Mouse (Mus musculus): Measurements from ENCODE around the gene Ints3.

GRCm38 (mm10) chr3:90459727-90460126, 26.3 kb upstream of the Ints3 start:
- TF ChIP-seq GATA1 (IDR thresholded peaks at IDR 0.05; ENCODE audit: borderline replicate concordance, low read length) (no peak), FLI1 (IDR thresholded peaks at IDR 0.05; ENCODE audit: low read length) (no peak)
